Mouse (Mus musculus) G1E (cell line): Measurements from ENCODE around the gene Gm20683. TPM values are rescaled to one million over a fixed set of nuclear protein-coding genes. Genes with fewer than 3 reads are reported as not detected.

Experiments used
- ATAC-seq: 2 replicates; pipeline ENCODE4 v1.8.0; 2016; ENCODE audit warnings: mild to moderate bottlenecking; ENCODE audit not compliant: insufficient number of reproducible peaks, poor library complexity, low FRiP score, severe bottlenecking; ENCODE audit errors: extremely low read depth
- DNase-seq: peaks from one replicate; pipeline ENCODE4 v3.0.0; 2012; ENCODE audit warnings: low spot score
- H3K27me3 ChIP-seq: 2 replicates; pipeline ENCODE4 v1.6.1; 2012; ENCODE audit warnings: mild to moderate bottlenecking, low read length, inconsistent platforms; ENCODE audit not compliant: insufficient read depth
- H3K36me3 ChIP-seq: replicated peaks from 2 replicates; pipeline ENCODE3; 2012; ENCODE audit warnings: mild to moderate bottlenecking, inconsistent platforms
- H3K4me1 ChIP-seq: 2 replicates; pipeline ENCODE4 v1.6.1; 2012; ENCODE audit warnings: low read depth, low read length, inconsistent platforms, mixed read lengths; ENCODE audit not compliant: insufficient read depth
- H3K4me3 ChIP-seq: 2 replicates; pipeline ENCODE4 v1.5.1; 2012; ENCODE audit warnings: low read depth, mild to moderate bottlenecking, inconsistent platforms, low read length, moderate library complexity, mixed read lengths
- H3K9me3 ChIP-seq: replicated peaks from 2 replicates; pipeline ENCODE4 v1.6.1; 2012; ENCODE audit warnings: inconsistent platforms
- CTCF ChIP-seq: IDR thresholded peaks from 2 replicates; pipeline ENCODE4 v1.5.1; 2012; ENCODE audit warnings: low read depth, low read length, inconsistent platforms, mixed read lengths
- GATA1 ChIP-seq: IDR thresholded peaks from 2 replicates; pipeline ENCODE4 v1.6.1; 2012; ENCODE audit warnings: borderline replicate concordance, low read length, inconsistent platforms, mixed read lengths
- GATA2 ChIP-seq: IDR thresholded peaks from 2 replicates; pipeline ENCODE4 v1.6.1; 2012; ENCODE audit warnings: low read depth, low read length, inconsistent platforms, borderline replicate concordance
- POLR2AphosphoS5 ChIP-seq: IDR thresholded peaks from 2 replicates; pipeline ENCODE4 v1.6.1; 2012; ENCODE audit warnings: low read depth, low read length, inconsistent platforms; ENCODE audit not compliant: insufficient replicate concordance
- TAL1 ChIP-seq: conservative IDR thresholded peaks from 2 replicates; pipeline ENCODE4 v1.6.1; 2012; ENCODE audit warnings: low read depth, low read length, inconsistent platforms, mixed read lengths
- polyA plus RNA-seq: library from polyadenylated mRNA; stranded (reverse); fragments of >175 nt; gene quantifications from 2 replicates; pipeline ENCODE4 v1.2.3, GENCODE M21; 2012
- total RNA-seq, 2 experiments: library from RNA; stranded (forward) in 1 of 2; stranded (reverse) in 1 of 2; fragments of 200-1000 nt in 1 of 2; fragments of >200 nt in 1 of 2; fragmentation: Nextera tagmentation in 1 of 2; gene quantifications; 2 replicates each; pipeline ENCODE4 v1.2.3; 2014 to 2017

The Gm20683 gene
- total and polyA plus RNA-seq, 3 experiments, result 1.1 to 12.4 (median 3.0) TPM

DNA sequence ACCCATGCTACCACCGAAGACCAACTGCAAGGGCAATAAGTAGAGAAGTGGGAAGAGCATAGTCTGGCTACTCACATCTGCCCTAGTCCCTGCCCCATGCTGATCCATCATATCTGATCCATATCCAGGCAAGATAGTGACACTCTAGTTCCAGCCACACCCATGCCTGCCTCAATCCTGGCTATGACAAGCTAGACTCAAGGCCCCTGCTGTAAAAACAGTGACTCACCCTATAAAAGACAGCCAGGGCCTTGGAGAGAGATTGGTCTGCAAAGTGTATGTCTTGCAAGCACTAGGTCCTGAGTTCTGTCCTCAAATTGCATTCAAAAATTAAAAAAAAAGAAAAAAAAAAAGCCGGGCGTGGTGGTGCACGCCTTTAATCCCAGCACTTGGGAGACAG, 35.1 kb downstream of the Gm20683 start:
- TF ChIP-seq TAL1 (no peak), GATA2 (no peak), POLR2AphosphoS5 (no peak)
- 0 out of 2 replicates have a peak, but pooled peaks cover 5% of the 10 kb centered on the region for H3K9me3 ChIP-seq
- H3K36me3 ChIP-seq, result no peaks in the 10 kb centered on the region
- peaks cover 5% of the 10 kb centered on the region; the same call in 1 of the 2 replicates for H3K4me1 ChIP-seq
- H3K4me3 ChIP-seq, result no peak overlapping the region
- H3K27me3 ChIP-seq, result peaks cover 38% of the 10 kb centered on the region
- no peak for DNase-seq
- no peak for ATAC-seq

GRCm38 (mm10) chr17:25802825-25803517, 38.6 kb downstream of the Gm20683 start:
- DNase-seq, result no peak
- peaks cover 7% of the 10 kb centered on the region for H3K4me1 ChIP-seq
- no peak overlapping the region for H3K4me3 ChIP-seq
- no peaks in the 10 kb centered on the region for H3K9me3 ChIP-seq
- TF ChIP-seq GATA1 (no peak), GATA2 (no peak), CTCF (no peak), TAL1 (no peak), POLR2AphosphoS5 (no peak)
- H3K27me3 ChIP-seq, result peaks cover 7% of the 10 kb centered on the region; the same call in 1 of the 2 replicates
- no peaks in the 10 kb centered on the region for H3K36me3 ChIP-seq
- no peak for ATAC-seq

- TF ChIP-seq TAL1 (no peak), POLR2AphosphoS5 (no peak), CTCF (peak; percentile 56), GATA1 (no peak), GATA2 (no peak)
- H3K4me3 ChIP-seq, result no peak overlapping the region
- peaks cover 1% of the 10 kb centered on the region for H3K36me3 ChIP-seq
- peaks cover 20% of the 10 kb centered on the region for H3K4me1 ChIP-seq
- DNase-seq, result peak; percentile 74
- peaks cover 7% of the 10 kb centered on the region; the same call in 1 of the 2 replicates for H3K27me3 ChIP-seq
- peak; percentile 48; the same call in 1 of the 2 replicates for ATAC-seq
- H3K9me3 ChIP-seq, result no peaks in the 10 kb centered on the region
Observed at GRCm38 (mm10) chr17:25801029-25801428, 40.5 kb downstream of the Gm20683 start.

DNA sequence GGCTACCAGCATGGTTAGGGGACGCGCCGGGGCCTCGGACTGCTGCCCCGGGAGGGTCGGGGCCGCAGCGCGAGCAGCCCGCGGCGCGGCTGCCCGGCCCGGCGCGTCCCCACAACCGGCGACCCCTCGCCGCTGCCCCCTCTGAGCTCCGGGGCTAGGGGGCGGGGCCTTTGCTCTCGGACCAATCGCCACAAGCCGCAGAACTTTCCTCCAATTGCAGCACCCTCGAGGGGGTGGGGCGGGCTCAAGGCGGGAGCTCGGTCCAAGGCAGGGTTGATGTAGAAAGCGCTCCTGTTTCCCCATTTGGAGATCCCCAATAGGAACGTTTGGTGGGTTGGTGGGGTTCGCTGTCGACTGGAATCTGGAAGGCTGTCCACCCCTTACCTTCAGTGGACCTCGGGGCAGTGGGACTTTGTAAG, 44.6 kb downstream of the Gm20683 start, which contains the start of gene Metrn:
TSS of gene Metrn (minus strand) at position 186 of the 419 bp plus-strand sequence.
- DNase-seq (peak; percentile 98), ATAC-seq (peak; percentile 83)
- Histone ChIP-seq H3K4me1 (peaks cover 58% of the 10 kb centered on the region), H3K9me3 (no peaks in the 10 kb centered on the region), H3K36me3 (peaks cover 32% of the 10 kb centered on the region), H3K4me3 (peak within 1 kb of the TSS; percentile 89), H3K27me3 (no peaks in the 10 kb centered on the region)
- TF ChIP-seq CTCF (no peak), GATA2 (no peak), TAL1 (no peak), GATA1 (no peak), POLR2AphosphoS5 (no peak)

DNA sequence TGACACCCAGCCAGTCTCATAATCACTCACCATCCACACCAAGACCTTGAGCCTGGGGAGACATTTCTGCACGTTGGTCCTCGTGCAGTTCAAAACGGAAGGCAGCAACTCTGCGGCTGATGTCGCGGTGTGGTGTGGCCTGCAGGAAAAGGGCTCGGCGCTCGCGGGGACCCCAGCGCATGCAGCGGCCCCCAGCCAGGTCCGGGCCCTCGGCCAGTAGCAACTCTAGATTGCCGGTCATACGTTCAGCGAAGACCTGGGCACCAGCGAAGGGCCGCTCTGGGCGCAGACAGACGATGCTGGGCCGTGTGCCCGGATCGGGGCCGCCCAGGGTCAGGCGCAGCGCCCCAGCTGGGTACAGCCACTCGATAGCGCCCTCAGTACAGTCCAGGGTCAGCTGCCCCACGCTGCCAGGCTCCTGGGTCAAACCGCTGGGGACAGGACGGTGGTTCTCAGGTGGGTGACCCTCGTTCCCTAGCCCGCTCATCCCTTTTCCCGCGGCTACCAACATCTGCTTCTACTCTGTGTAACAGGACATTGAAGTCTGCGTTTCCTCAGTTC, 45.3 kb downstream of the Gm20683 start:
- DNase-seq, result peak; percentile 32
- no peak for ATAC-seq
- Histone ChIP-seq H3K27me3 (no peaks in the 10 kb centered on the region), H3K4me1 (peaks cover 61% of the 10 kb centered on the region), H3K9me3 (no peaks in the 10 kb centered on the region), H3K4me3 (peak overlapping the region; percentile 89), H3K36me3 (peaks cover 34% of the 10 kb centered on the region)
- no peak for TF ChIP-seq TAL1
- no peak for TF ChIP-seq CTCF
- TF ChIP-seq POLR2AphosphoS5, result no peak
- TF ChIP-seq GATA2, result no peak
- no peak for TF ChIP-seq GATA1

- Histone ChIP-seq H3K9me3 (no peaks in the 10 kb centered on the region), H3K27me3 (no peaks in the 10 kb centered on the region), H3K4me1 (peaks cover 64% of the 10 kb centered on the region), H3K36me3 (peaks cover 39% of the 10 kb centered on the region), H3K4me3 (peak within 1 kb of the TSS; percentile 89)
- no peak for ATAC-seq
- no peak for DNase-seq
- TF ChIP-seq POLR2AphosphoS5 (no peak), TAL1 (no peak), CTCF (no peak), GATA2 (no peak), GATA1 (no peak)
Observed at GRCm38 (mm10) chr17:25795609-25796092, 45.9 kb downstream of the Gm20683 start, which contains the start of gene AC134908.4. Gene AC134908.4, minus strand, starts transcription at chr17:25795659.

DNA sequence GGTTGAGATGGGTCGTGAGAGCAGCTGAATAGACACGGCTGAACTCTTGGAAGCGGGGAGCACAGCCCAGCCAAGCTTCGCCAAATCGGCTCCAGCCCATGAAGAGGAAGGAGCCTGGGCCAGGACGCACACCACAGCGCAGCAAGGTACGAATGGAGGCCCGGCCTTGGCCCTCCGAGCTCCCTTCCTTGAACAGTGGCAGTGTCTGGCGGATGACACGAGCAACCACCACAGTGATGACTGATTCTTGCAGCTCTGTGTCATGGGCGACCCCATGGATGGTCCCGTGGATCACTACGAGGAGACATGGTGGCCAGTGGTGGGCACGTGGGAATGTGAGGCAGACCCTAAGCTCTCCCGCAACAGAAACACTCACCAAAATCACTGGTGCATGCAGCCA, 46.6 kb downstream of the Gm20683 start:
- DNase-seq (no peak), ATAC-seq (no peak)
- H3K4me1 ChIP-seq, result peaks cover 63% of the 10 kb centered on the region
- H3K27me3 ChIP-seq, result no peaks in the 10 kb centered on the region
- no peak for TF ChIP-seq POLR2AphosphoS5
- no peak for TF ChIP-seq TAL1
- TF ChIP-seq GATA2, result no peak
- no peak for TF ChIP-seq GATA1
- TF ChIP-seq CTCF, result no peak
- peaks cover 46% of the 10 kb centered on the region for H3K36me3 ChIP-seq
- H3K4me3 ChIP-seq, result peak overlapping the region; percentile 25; the same call in 1 of the 2 replicates
- H3K9me3 ChIP-seq, result no peaks in the 10 kb centered on the region
